Mouse (Mus musculus) liver, adult 2 months (tissue): ENCODE results near the gene Gm17416. TPM values are rescaled to one million over a fixed set of nuclear protein-coding genes. Genes with fewer than 3 reads are reported as not detected.

Experiments used
- DNase-seq: peaks from one replicate; pipeline ENCODE4 v3.0.0-alpha.2; 2011; ENCODE audit warnings: low read depth, low spot score; ENCODE audit errors: extremely low read depth
- H3K27ac ChIP-seq: fragments of 200-500 bp; replicated peaks from 2 replicates; pipeline ENCODE4 v1.5.1; 2012; ENCODE audit warnings: low read depth, mild to moderate bottlenecking, control low read depth, inconsistent platforms, low read length; ENCODE audit not compliant: insufficient read depth
- H3K27me3 ChIP-seq: fragments of 200-500 bp; 2 replicates; pipeline ENCODE4 v1.6.1; 2012; ENCODE audit warnings: mild to moderate bottlenecking, moderate library complexity, low read length, inconsistent platforms; ENCODE audit not compliant: control insufficient read depth, insufficient read depth
- H3K36me3 ChIP-seq: fragments of 200-500 bp; 2 replicates; pipeline ENCODE4 v1.6.1; 2012; ENCODE audit warnings: low read length, inconsistent platforms; ENCODE audit not compliant: control insufficient read depth, insufficient read depth
- H3K4me1 ChIP-seq: fragments of 200-500 bp; 2 replicates; pipeline ENCODE4 v1.6.1; 2011; ENCODE audit warnings: low read length; ENCODE audit not compliant: control insufficient read depth, insufficient read depth
- H3K4me3 ChIP-seq: fragments of 200-500 bp; 2 replicates; pipeline ENCODE4 v1.5.1; 2011; ENCODE audit warnings: low read depth, mild to moderate bottlenecking, control low read depth, low read length, moderate library complexity; ENCODE audit not compliant: insufficient read depth
- H3K79me2 ChIP-seq: fragments of 200-500 bp; 2 replicates; pipeline ENCODE4 v1.6.1; 2012; ENCODE audit warnings: inconsistent platforms, mild to moderate bottlenecking, low read length, moderate library complexity; ENCODE audit not compliant: control insufficient read depth, insufficient read depth
- H3K9ac ChIP-seq: fragments of 200-500 bp; 2 replicates; pipeline ENCODE4 v1.6.1; 2012; ENCODE audit warnings: low read depth, mild to moderate bottlenecking, control low read depth, inconsistent platforms, low read length
- CTCF ChIP-seq: fragments of 200-500 bp; IDR thresholded peaks from 2 replicates; pipeline ENCODE4 v1.5.1; 2011; ENCODE audit warnings: low read depth, low read length, control low read depth
- POLR2A ChIP-seq: fragments of 200-500 bp; IDR thresholded peaks from 2 replicates; pipeline ENCODE4 v1.6.1; 2011; ENCODE audit warnings: low read length, control low read depth; ENCODE audit not compliant: insufficient read depth; ENCODE audit errors: extremely low read depth
- WGBS: fragments of 180-500 bp; shearing (Covaris S2); methylation state at CpG from one replicate; pipeline ENCODE4 v1.1.7; 2018; 5-methylcytosine and 5-hydroxymethylcytosine counted together
- polyA plus RNA-seq: library from polyadenylated mRNA; depleted of rRNA; stranded (reverse); fragments of >200 nt; gene quantifications from 2 replicates; pipeline ENCODE4 v1.2.3, GENCODE M21; 2012
- total RNA-seq: library from RNA; depleted of rRNA; stranded (reverse); fragments of >200 nt; gene quantifications from 2 replicates; pipeline ENCODE4 v1.2.3, GENCODE M21; 2014

The Gm17416 gene
- total and polyA plus RNA-seq, 2 experiments: not detected

DNA sequence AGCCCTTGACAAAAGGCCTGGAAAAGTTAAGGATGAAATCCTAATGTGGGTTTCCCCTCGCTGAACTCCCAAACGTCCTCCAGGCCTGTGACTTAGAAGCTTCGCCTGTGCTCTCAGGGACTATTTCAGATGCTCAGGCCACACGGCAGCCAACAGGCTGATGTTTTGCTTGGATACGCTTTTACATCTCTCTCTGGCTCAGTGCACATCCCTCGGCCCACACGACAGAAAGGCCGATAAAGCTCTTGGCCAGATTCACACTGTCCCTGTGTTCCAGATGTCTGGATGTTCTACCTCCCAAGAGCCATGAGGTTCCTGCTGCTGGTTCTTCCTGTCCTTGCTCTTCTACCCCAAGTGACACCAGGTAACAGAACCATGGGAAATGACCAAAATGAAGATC is 4.3 kb downstream of the Gm17416 start:
- 90% methylated on average over 8 of the region's 8 CpGs for WGBS
- no peak for TF ChIP-seq CTCF
- Histone ChIP-seq H3K4me1 (no peaks in the 10 kb centered on the region), H3K9ac (no peak overlapping the region), H3K36me3 (no peaks in the 10 kb centered on the region), H3K27me3 (no peaks in the 10 kb centered on the region), H3K79me2 (no peaks in the 10 kb centered on the region), H3K27ac (no peak overlapping the region), H3K4me3 (no peak overlapping the region)
- DNase-seq: no peak

DNA sequence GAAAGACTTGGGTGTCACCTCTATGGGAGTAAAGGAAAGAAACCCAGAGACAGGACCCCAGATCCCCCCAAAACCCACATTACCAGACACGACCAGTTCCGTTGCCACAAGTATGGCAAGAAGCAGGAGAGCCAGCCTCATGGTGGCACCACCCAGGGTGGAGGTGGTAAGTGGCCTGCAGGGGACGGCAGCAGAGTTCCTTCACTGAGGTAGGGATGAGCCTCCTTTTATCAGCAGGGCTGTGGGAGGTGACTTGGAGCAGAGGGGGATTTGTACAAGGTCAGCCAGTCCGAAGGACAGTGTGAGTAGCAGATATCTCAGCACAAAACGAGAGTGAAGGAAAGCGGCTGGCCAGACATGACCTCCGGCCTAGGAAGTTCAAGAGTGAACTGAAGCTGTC is 11.0 kb downstream of the Gm17416 start, which contains the start of gene Defb19:
Defb19 (minus strand) TSS at position 206 of the 400 bp plus-strand sequence.
- 79% methylated on average over 7 of the region's 7 CpGs for WGBS
- no peaks in the 10 kb centered on the region for H3K79me2 ChIP-seq
- H3K36me3 ChIP-seq: no peaks in the 10 kb centered on the region
- no peak for DNase-seq
- no peaks in the 10 kb centered on the region for H3K27me3 ChIP-seq
- TF ChIP-seq CTCF: no peak
- TF ChIP-seq POLR2A: no peak
- H3K9ac ChIP-seq: no peak within 1 kb of the TSS
- H3K4me1 ChIP-seq: no peaks in the 10 kb centered on the region
- H3K27ac ChIP-seq: no peak within 1 kb of the TSS
- no peak within 1 kb of the TSS for H3K4me3 ChIP-seq

DNA sequence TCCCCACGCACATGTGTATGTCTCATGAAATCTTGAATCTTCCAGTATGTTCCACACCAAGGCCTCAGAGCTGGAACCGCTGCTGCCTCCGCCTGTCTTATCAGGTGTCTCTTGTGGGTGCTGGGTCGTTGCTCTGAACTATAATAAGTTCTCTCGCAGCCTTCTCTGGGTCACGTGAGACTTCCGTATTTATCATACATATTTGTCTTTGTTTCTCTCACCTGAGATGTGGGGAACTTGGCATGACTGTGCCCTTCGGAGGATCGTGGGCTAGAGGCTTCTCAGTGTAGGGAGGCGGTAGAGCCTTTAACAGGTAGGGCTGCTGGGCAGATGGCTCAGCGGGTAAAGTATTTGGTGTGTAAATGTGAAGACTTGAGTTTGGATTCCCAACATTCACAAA is 11.5 kb downstream of the Gm17416 start:
- H3K27me3 ChIP-seq: no peaks in the 10 kb centered on the region
- no peaks in the 10 kb centered on the region for H3K36me3 ChIP-seq
- no peaks in the 10 kb centered on the region for H3K79me2 ChIP-seq
- DNase-seq: no peak
- H3K4me1 ChIP-seq: no peaks in the 10 kb centered on the region
- H3K27ac ChIP-seq: no peak overlapping the region
- TF ChIP-seq CTCF (no peak), POLR2A (no peak)
- H3K9ac ChIP-seq: no peak overlapping the region
- whole genome bisulfite sequencing: 86% methylated on average over 11 of the region's 11 CpGs
- no peak overlapping the region for H3K4me3 ChIP-seq

DNA sequence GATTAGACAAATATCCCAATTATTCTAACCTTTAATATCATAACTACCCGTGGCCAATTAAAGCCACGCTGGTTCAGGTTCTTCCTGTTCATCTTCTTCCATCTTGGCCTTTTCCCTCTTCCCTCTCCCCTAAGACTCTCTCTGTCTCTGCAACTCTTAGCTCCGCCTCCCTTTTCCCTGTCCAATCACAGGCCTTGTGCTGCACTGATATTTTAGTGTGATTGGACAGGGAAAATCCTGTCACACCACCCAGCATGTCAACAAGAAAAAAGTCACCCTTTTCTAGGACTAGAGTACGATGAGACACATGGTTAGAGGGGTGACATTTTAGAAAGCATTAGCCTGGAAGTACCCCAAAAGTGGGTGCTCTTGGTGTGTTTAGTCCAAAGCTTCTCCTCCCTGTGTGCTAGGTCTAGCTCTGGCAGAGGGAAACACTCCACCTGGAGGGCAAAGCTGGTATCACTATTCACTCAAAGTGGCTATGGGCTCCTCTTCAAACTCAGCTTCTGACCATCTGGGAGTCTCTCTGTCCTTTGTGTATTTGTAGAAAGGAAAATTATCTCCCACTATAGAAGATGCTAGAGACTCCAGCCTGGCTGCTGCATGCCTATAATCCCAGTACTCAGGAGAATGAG is 17.9 kb downstream of the Gm17416 start:
- 78% methylated on average over 4 of the region's 4 CpGs for WGBS
- peak; percentile 50 for TF ChIP-seq CTCF
- TF ChIP-seq POLR2A: no peak
- Histone ChIP-seq H3K4me1 (no peaks in the 10 kb centered on the region), H3K36me3 (no peaks in the 10 kb centered on the region), H3K9ac (no peak overlapping the region), H3K4me3 (no peak overlapping the region), H3K27ac (no peak overlapping the region), H3K27me3 (no peaks in the 10 kb centered on the region), H3K79me2 (no peaks in the 10 kb centered on the region)
- peak; percentile 5 for DNase-seq

DNA sequence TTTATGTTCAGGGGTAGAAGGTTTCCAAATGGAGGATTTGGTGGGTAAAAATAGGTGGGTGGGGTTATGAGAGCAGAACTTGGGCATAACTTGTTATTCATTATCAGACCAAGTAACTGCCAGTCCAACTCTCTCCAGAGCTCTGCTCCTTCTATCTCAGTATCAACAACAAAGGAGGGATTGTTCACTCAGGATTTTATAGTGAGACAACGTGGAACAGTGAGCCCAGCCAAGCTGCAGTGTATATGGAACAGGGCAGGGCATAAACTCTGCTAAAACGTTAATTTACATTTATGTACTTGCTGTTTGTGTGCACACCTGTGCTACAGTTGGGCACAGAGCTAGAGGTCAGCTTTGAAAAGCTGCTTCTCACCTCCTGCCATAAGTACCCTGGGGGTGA is 19.3 kb downstream of the Gm17416 start:
- 55% methylated on average over 2 of the region's 2 CpGs for WGBS
- Histone ChIP-seq H3K9ac (no peak overlapping the region), H3K4me3 (no peak overlapping the region), H3K79me2 (no peaks in the 10 kb centered on the region), H3K36me3 (no peaks in the 10 kb centered on the region), H3K27me3 (no peaks in the 10 kb centered on the region), H3K27ac (no peak overlapping the region), H3K4me1 (no peaks in the 10 kb centered on the region)
- DNase-seq: no peak
- TF ChIP-seq POLR2A (no peak), CTCF (no peak)

DNA sequence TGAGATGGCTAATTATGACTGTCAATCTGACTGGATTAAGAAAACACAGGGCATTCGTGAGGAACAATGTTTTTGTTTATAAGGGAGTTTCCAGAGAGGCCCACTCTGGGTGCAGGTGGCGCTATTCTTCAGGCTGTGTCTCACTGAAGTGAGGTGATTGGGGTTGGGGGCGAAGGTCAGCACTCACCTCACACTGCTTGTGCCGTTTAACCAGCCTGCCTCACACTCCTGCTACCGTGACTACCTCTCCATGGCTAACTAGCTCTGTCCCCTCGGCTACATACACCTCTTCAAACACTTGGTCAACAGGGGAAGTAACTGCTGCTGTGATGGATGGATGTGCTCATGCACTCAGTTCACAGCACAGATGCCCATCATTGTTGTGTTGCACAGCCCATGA is 19.9 kb downstream of the Gm17416 start:
- TF ChIP-seq CTCF: no peak
- no peak for TF ChIP-seq POLR2A
- H3K79me2 ChIP-seq: no peaks in the 10 kb centered on the region
- no peaks in the 10 kb centered on the region for H3K27me3 ChIP-seq
- no peak overlapping the region for H3K27ac ChIP-seq
- WGBS: 50% methylated on average over 6 of the region's 6 CpGs
- no peaks in the 10 kb centered on the region for H3K4me1 ChIP-seq
- DNase-seq: no peak
- H3K36me3 ChIP-seq: no peaks in the 10 kb centered on the region
- H3K4me3 ChIP-seq: no peak overlapping the region
- H3K9ac ChIP-seq: no peak overlapping the region
